Mouse (Mus musculus): ENCODE measurements around the gene Chchd5. TPM values are rescaled to one million over a fixed set of nuclear protein-coding genes. Genes with fewer than 3 reads are reported as not detected.

Gene Chchd5
- polyA plus RNA-seq, 1 experiment from 2014 or later = 26.8 TPM

DNA sequence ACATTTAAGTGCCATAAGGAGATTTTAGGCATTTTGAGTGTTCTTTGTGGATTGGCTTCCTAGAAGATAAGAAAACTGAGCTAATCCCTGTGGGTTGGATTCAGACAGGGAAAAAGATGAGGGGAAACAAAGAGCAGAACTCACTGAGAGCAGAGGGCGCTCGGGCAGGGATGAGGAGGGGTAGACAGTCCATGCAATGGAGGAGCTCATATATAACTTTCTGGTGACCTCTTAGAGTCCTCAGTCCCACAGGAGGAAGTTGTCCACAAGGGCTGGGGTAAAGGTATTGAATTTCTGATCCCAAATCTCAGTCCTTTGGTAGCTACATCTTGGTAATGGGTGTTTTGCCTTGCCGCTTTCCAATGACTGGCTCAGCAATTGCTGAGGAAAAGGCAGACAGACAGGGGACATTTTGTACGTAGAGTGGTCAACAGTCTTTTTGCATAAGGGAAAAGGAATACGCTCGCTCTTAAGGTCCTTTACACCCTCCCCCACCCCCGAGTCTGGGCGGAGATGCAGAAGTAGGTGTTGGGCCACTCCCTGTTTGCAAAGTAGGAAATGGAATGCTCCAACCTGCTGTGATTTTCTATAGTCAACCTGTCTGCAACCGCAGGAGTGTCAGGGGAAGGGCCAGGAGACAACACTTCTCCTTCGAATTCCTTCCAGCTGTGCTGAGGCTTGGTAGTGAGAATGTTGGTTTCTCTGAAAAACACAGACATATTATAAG, 48.8 kb downstream of the Chchd5 start:
- H3K9me3 ChIP-seq (replicated peaks; ENCODE audit: low read length) = no peaks in the 10 kb centered on the region
- 51% methylated on average over 10 of the region's 10 CpGs for WGBS
- no peak for TF ChIP-seq CTCF (IDR thresholded peaks at IDR 0.05; ENCODE audit: low read depth)
- H3K27ac ChIP-seq = no peak overlapping the region
- DNase-seq (ENCODE audit: low spot score) = no peak
- no peak overlapping the region for H3K4me3 ChIP-seq (replicated peaks; ENCODE audit: low read depth, low read length)
- no peaks in the 10 kb centered on the region for H3K4me1 ChIP-seq (replicated peaks; ENCODE audit: insufficient read depth, low read length)
- no peak for ATAC-seq (replicated peaks; ENCODE audit: low FRiP score, low read depth)
- H3K36me3 ChIP-seq (ENCODE audit: insufficient read depth, low read length) = no peaks in the 10 kb centered on the region
- H3K27me3 ChIP-seq (ENCODE audit: insufficient read depth, low read length) = no peaks in the 10 kb centered on the region
- H3K4me2 ChIP-seq (ENCODE audit: low read length) = no peak overlapping the region
- no peak overlapping the region for H3K9ac ChIP-seq (ENCODE audit: low read depth, low read length)

DNA sequence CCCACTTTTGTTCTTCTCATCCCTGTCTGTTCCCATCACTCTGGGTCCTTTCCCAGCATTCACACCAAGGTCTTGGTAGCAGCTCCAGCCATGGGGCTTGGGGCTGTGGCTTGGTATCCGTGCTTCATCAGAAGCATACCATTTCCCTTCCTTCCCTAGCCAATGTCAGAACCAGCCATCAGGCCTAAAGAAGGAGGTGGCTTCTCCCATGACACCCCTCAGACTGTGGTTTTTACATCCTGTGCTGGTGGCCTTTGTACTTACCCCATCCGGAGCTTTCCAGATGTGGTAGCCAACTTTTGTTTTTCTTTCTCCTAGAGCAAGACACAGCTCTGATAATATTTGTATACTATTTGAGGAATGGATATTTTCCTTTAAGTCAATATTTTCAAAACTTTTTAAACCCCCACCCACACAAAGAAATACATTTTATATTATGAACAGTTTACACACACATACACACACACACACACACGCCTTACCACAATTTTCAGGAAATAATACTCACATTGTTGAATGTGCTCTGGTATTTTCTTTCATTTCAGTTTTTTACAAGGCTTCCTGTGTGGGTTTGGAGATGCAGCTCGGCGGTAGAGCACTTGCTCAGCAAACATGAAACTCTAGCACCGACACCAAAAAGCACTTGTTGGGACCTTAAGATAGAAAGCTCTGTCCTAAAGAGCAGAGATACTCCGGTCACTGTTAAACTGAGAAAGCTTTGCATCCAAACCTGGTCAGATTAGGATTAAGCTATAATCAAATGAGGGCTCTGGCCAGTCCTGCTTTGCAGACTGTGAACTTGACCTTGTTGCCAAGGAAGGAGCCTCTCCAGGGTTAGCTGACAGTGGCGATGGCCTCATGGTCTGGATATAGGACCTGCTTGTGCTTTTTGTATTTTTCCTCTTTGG, 50.7 kb downstream of the Chchd5 start:
- no peaks in the 10 kb centered on the region for H3K9me3 ChIP-seq (replicated peaks; ENCODE audit: low read length)
- no peak overlapping the region for H3K4me3 ChIP-seq (replicated peaks; ENCODE audit: low read depth, low read length)
- H3K36me3 ChIP-seq (ENCODE audit: insufficient read depth, low read length) = no peaks in the 10 kb centered on the region
- no peaks in the 10 kb centered on the region for H3K4me1 ChIP-seq (replicated peaks; ENCODE audit: insufficient read depth, low read length)
- DNase-seq (ENCODE audit: low spot score) (no peak), ATAC-seq (replicated peaks; ENCODE audit: low FRiP score, low read depth) (no peak)
- WGBS = 63% methylated on average over 8 of the region's 8 CpGs
- H3K4me2 ChIP-seq (ENCODE audit: low read length) = no peak overlapping the region
- TF ChIP-seq CTCF (IDR thresholded peaks at IDR 0.05; ENCODE audit: low read depth) = no peak
- no peaks in the 10 kb centered on the region for H3K27me3 ChIP-seq (ENCODE audit: insufficient read depth, low read length)
- H3K9ac ChIP-seq (ENCODE audit: low read depth, low read length) = no peak overlapping the region
- no peak overlapping the region for H3K27ac ChIP-seq

DNA sequence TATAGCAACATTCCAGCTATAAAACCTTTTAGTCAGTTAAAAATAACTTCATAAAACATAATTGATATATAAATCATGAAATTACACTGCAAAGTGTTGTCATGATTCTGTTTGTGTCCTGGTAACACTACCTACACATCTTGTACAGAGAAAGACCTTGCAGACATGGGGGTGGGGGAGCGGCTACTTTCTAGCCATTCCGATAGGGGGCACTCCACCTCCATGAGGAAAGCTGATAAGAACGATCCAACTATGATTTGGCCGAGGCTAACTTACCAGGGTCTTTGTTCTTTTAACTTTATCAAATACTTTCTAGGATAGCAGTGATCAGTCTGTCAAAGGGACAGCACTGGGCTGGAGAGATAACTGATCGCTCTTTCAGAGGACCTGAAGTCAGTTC, 52.0 kb downstream of the Chchd5 start:
- no peak overlapping the region for H3K27ac ChIP-seq
- no peaks in the 10 kb centered on the region for H3K27me3 ChIP-seq (ENCODE audit: insufficient read depth, low read length)
- DNase-seq (ENCODE audit: low spot score) (no peak), ATAC-seq (replicated peaks; ENCODE audit: low FRiP score, low read depth) (no peak)
- no peaks in the 10 kb centered on the region for H3K36me3 ChIP-seq (ENCODE audit: insufficient read depth, low read length)
- H3K9me3 ChIP-seq (replicated peaks; ENCODE audit: low read length) = no peaks in the 10 kb centered on the region
- no peak overlapping the region for H3K4me2 ChIP-seq (ENCODE audit: low read length)
- H3K4me1 ChIP-seq (replicated peaks; ENCODE audit: insufficient read depth, low read length) = no peaks in the 10 kb centered on the region
- TF ChIP-seq CTCF (IDR thresholded peaks at IDR 0.05; ENCODE audit: low read depth) = no peak
- no peak overlapping the region for H3K4me3 ChIP-seq (replicated peaks; ENCODE audit: low read depth, low read length)
- H3K9ac ChIP-seq (ENCODE audit: low read depth, low read length) = no peak overlapping the region
- 92% methylated on average over 5 of the region's 5 CpGs for WGBS

DNA sequence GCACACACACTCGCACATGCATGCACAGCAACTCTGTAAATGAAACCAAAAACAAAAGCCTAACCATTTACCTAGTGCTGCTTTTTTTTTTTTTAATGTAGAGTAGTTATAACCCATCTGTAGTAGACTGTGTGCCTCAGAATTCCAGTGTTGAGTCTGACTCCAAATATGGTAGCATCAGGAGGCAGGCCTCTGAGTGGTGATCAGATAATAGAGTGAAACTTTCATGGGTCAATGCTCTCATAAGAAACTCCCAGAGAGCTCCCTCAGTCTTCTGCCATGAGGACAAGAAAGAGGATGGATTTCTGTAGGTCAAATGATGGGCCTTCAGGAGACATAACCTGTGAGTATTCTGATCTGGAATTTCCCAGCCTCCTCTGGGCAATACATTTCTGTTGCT, 52.9 kb downstream of the Chchd5 start:
- DNase-seq (ENCODE audit: low spot score) = no peak
- Histone ChIP-seq H3K9me3 (replicated peaks; ENCODE audit: low read length) (no peaks in the 10 kb centered on the region), H3K4me3 (replicated peaks; ENCODE audit: low read depth, low read length) (no peak overlapping the region), H3K36me3 (ENCODE audit: insufficient read depth, low read length) (no peaks in the 10 kb centered on the region), H3K4me1 (replicated peaks; ENCODE audit: insufficient read depth, low read length) (no peaks in the 10 kb centered on the region), H3K9ac (ENCODE audit: low read depth, low read length) (no peak overlapping the region), H3K27me3 (ENCODE audit: insufficient read depth, low read length) (no peaks in the 10 kb centered on the region), H3K4me2 (ENCODE audit: low read length) (no peak overlapping the region), H3K27ac (no peak overlapping the region)
- 91% methylated on average over 1 of the region's 1 CpGs for WGBS
- no peak for ATAC-seq (replicated peaks; ENCODE audit: low FRiP score, low read depth)
- TF ChIP-seq CTCF (IDR thresholded peaks at IDR 0.05; ENCODE audit: low read depth) = no peak

DNA sequence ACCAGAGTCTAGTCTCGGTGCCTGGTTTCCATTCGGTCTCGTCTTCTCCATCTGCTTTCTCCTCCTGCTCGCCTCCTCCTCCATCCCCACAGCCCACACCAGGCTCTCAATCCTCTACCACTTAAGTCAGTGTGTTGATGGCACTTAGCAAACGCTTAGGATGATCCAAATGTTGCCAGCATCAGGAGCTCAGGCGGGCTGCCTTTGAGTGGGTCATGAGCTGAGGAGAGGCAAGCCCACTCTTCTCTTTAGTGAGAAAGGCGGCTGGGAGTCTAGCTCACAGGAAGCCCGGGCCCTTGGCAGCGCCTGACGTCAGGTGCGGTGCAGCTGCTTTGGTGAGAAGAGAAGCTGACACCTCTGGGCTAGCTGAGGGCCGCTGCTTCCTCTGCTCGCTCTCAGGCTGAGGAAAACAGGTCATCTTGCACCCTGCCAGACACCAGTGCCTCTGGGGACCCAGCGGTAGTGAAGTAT, 54.1 kb downstream of the Chchd5 start:
- H3K4me3 ChIP-seq (replicated peaks; ENCODE audit: low read depth, low read length) = no peak overlapping the region
- no peak overlapping the region for H3K4me2 ChIP-seq (ENCODE audit: low read length)
- 47% methylated on average over 14 of the region's 14 CpGs for WGBS
- no peak overlapping the region for H3K9ac ChIP-seq (ENCODE audit: low read depth, low read length)
- no peaks in the 10 kb centered on the region for H3K27me3 ChIP-seq (ENCODE audit: insufficient read depth, low read length)
- no peaks in the 10 kb centered on the region for H3K9me3 ChIP-seq (replicated peaks; ENCODE audit: low read length)
- no peaks in the 10 kb centered on the region for H3K4me1 ChIP-seq (replicated peaks; ENCODE audit: insufficient read depth, low read length)
- TF ChIP-seq CTCF (IDR thresholded peaks at IDR 0.05; ENCODE audit: low read depth) = no peak
- ATAC-seq (replicated peaks; ENCODE audit: low FRiP score, low read depth) = no peak
- H3K36me3 ChIP-seq (ENCODE audit: insufficient read depth, low read length) = no peaks in the 10 kb centered on the region
- no peak for DNase-seq (ENCODE audit: low spot score)
- H3K27ac ChIP-seq = no peak overlapping the region

Other genes with a start within 250 kb of the Chchd5 start
- gene Zc3h8, start 185.6 kb upstream of the Chchd5 start, polyA plus RNA-seq (2015; fragmentation: Nextera tagmentation; extraction: Ambion mirVana) = 9.1 and 9.4 TPM in 2 replicates
- gene Zc3h6, start 162.3 kb upstream of the Chchd5 start, polyA plus RNA-seq (2015; fragmentation: Nextera tagmentation; extraction: Ambion mirVana) = 3.1 and 4.9 TPM in 2 replicates
- gene Gm10762, start 162.0 kb upstream of the Chchd5 start, polyA plus RNA-seq (2015; fragmentation: Nextera tagmentation; extraction: Ambion mirVana) = 19.8 and 26.5 TPM in 2 replicates
- 0.05 and 0.11 TPM in 2 replicates for gene Vinac1, start 81.5 kb upstream of the Chchd5 start, polyA plus RNA-seq (2015; fragmentation: Nextera tagmentation; extraction: Ambion mirVana)
- 9.7 and 10.0 TPM in 2 replicates for gene Ttl, start 63.8 kb upstream of the Chchd5 start, polyA plus RNA-seq (2015; fragmentation: Nextera tagmentation; extraction: Ambion mirVana)
- 17.4 and 19.5 TPM in 2 replicates for gene Polr1b, start 28.7 kb upstream of the Chchd5 start, polyA plus RNA-seq (2015; fragmentation: Nextera tagmentation; extraction: Ambion mirVana)
- 12.4 and 15.2 TPM in 2 replicates for gene Slc20a1, start 69.1 kb downstream of the Chchd5 start, polyA plus RNA-seq (2015; fragmentation: Nextera tagmentation; extraction: Ambion mirVana)
- 22.8 and 22.9 TPM in 2 replicates for gene Ckap2l, start 167.5 kb downstream of the Chchd5 start, polyA plus RNA-seq (2015; fragmentation: Nextera tagmentation; extraction: Ambion mirVana)
- gene Il1a, start 180.3 kb downstream of the Chchd5 start, polyA plus RNA-seq (2015; fragmentation: Nextera tagmentation; extraction: Ambion mirVana) = not detected in 2 replicates
- 0.43 TPM in 2 replicates for gene Il1b, start 241.4 kb downstream of the Chchd5 start, polyA plus RNA-seq (2015; fragmentation: Nextera tagmentation; extraction: Ambion mirVana)

All from kidney, postnatal 0 days (tissue).